Comparison of ENCODE assay signal across 17 mouse cellular contexts in the genomic region with DNA sequence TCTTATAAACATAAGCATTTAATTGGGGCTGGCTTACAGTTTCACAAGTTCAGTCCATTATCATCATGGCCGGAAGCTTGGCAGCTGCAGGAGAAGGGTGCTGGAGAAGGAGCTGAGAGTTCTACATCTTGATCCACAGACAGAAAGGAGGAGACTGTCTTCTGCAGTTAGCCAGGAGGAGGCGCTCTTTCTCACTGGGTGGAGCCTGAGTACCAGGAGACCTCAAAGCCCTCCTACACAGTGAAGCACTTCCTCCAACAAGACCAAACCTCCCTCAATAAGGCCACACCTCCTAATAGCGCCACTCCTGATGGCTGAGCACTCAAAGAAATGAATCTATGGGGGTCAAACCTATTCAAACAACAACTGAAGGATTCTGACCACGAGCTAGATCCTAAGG. TPM values are rescaled to one million over a fixed set of nuclear protein-coding genes. Genes with fewer than 3 reads are reported as not detected.
A peak's percentile ranks its signal among the peaks of the same experiment; 100 is the strongest.
DNase-seq lines count a peak whose midpoint lies in the region; ATAC-seq and TF ChIP-seq lines count a peak whose summit lies in the region.
"Had no signal": no experiment of that assay in that cellular context is flagged by ENCODE, and none has a peak within 500 bp of the region (broad histone marks: within the 10 kb centered on the region; RNA-seq: fewer than 3 reads in every experiment).

No protein-coding gene starts in this region.

- no peak overlapping the region for H3K4me3 ChIP-seq in hindbrain, postnatal 0 days (ENCODE audit: low read length)
- H3K4me3 ChIP-seq in hindbrain, embryonic 14.5 days (replicated peaks; ENCODE audit: low read length): no peak overlapping the region
- H3K4me3 ChIP-seq in forebrain, embryonic 15.5 days: no peak overlapping the region
- no peak overlapping the region for H3K4me3 ChIP-seq in heart, embryonic 11.5 days (ENCODE audit: low read depth, low read length)
- H3K4me3 ChIP-seq: embryonic facial prominence, embryonic 12.5 days; forebrain, embryonic 10.5 days; hindbrain, embryonic 15.5 days; midbrain, embryonic 15.5 days had no signal

- no peak overlapping the region for H3K9ac ChIP-seq in hindbrain, postnatal 0 days (replicated peaks; ENCODE audit: low read length)
- no peak overlapping the region for H3K9ac ChIP-seq in hindbrain, embryonic 14.5 days
- H3K9ac ChIP-seq in forebrain, embryonic 15.5 days (replicated peaks): no peak overlapping the region
- H3K9ac ChIP-seq in heart, embryonic 11.5 days (ENCODE audit: low read depth, low read length): no peak overlapping the region
- H3K9ac ChIP-seq: embryonic facial prominence, embryonic 12.5 days; hindbrain, embryonic 15.5 days; midbrain, embryonic 15.5 days had no signal

- no peaks in the 10 kb centered on the region for H3K9me3 ChIP-seq in hindbrain, postnatal 0 days (ENCODE audit: low read length)
- H3K9me3 ChIP-seq in hindbrain, embryonic 14.5 days (ENCODE audit: control insufficient read depth, low read length): no peaks in the 10 kb centered on the region
- H3K9me3 ChIP-seq in forebrain, embryonic 15.5 days: no peaks in the 10 kb centered on the region
- H3K9me3 ChIP-seq in heart, embryonic 11.5 days (replicated peaks; ENCODE audit: control insufficient read depth, low read length): no peaks in the 10 kb centered on the region
- H3K9me3 ChIP-seq: embryonic facial prominence, embryonic 12.5 days; forebrain, embryonic 10.5 days; hindbrain, embryonic 15.5 days; midbrain, embryonic 15.5 days had no signal

- no peaks in the 10 kb centered on the region for H3K36me3 ChIP-seq in hindbrain, postnatal 0 days (ENCODE audit: insufficient read depth, low read length)
- no peaks in the 10 kb centered on the region for H3K36me3 ChIP-seq in hindbrain, embryonic 14.5 days (replicated peaks; ENCODE audit: control insufficient read depth, insufficient read depth)
- H3K36me3 ChIP-seq in forebrain, embryonic 15.5 days: no peaks in the 10 kb centered on the region
- no peaks in the 10 kb centered on the region for H3K36me3 ChIP-seq in heart, embryonic 11.5 days (ENCODE audit: control insufficient read depth, insufficient read depth, low read length)
- H3K36me3 ChIP-seq: embryonic facial prominence, embryonic 12.5 days; forebrain, embryonic 10.5 days; hindbrain, embryonic 15.5 days; midbrain, embryonic 15.5 days had no signal

- H3K27me3 ChIP-seq in hindbrain, postnatal 0 days (ENCODE audit: insufficient read depth, low read length): no peaks in the 10 kb centered on the region
- H3K27me3 ChIP-seq in hindbrain, embryonic 14.5 days (ENCODE audit: control insufficient read depth, insufficient read depth, low read length): no peaks in the 10 kb centered on the region
- no peaks in the 10 kb centered on the region for H3K27me3 ChIP-seq in forebrain, embryonic 15.5 days
- H3K27me3 ChIP-seq in heart, embryonic 11.5 days (ENCODE audit: control insufficient read depth, insufficient read depth, low read length): no peaks in the 10 kb centered on the region
- H3K27me3 ChIP-seq: embryonic facial prominence, embryonic 12.5 days; hindbrain, embryonic 15.5 days; midbrain, embryonic 15.5 days had no signal

- DNase-seq in hindbrain, postnatal 0 days (ENCODE audit: low spot score): no peak
- no peak for DNase-seq in hindbrain, embryonic 14.5 days (ENCODE audit: low spot score)
- DNase-seq in spleen, postnatal 4 days (ENCODE audit: low spot score in 2 of 2): peak; percentile 71 to 75
- DNase-seq in spleen, adult 12 weeks (ENCODE audit: low spot score): no peak
- peak; percentile 92 for DNase-seq in ZHBTc4 (ENCODE audit: low read depth, low spot score)
- DNase-seq: adrenal gland, postnatal 14 days; cerebellum, postnatal 14 days; kidney, postnatal 10 days; layer of hippocampus, postnatal 36 days had no signal

- no peak overlapping the region for H3K27ac ChIP-seq in hindbrain, postnatal 0 days
- no peak overlapping the region for H3K27ac ChIP-seq in hindbrain, embryonic 14.5 days
- no peak overlapping the region for H3K27ac ChIP-seq in forebrain, embryonic 15.5 days (replicated peaks)
- no peak overlapping the region for H3K27ac ChIP-seq in heart, embryonic 11.5 days (ENCODE audit: low read depth, low read length)
- H3K27ac ChIP-seq: forebrain, embryonic 10.5 days; hindbrain, embryonic 15.5 days; midbrain, embryonic 15.5 days had no signal

- no peak for ATAC-seq in hindbrain, postnatal 0 days
- ATAC-seq in hindbrain, embryonic 14.5 days (ENCODE audit: low FRiP score): no peak
- ATAC-seq in megakaryocyte progenitor cell, adult 5-6 weeks (replicated peaks; ENCODE audit: poor library complexity): 0 out of 2 replicates have a peak, but pooled peaks have one; percentile 32
- no peak for ATAC-seq in forebrain, embryonic 15.5 days (replicated peaks)
- no peak for ATAC-seq in heart, embryonic 11.5 days (replicated peaks; ENCODE audit: insufficient number of reproducible peaks, low FRiP score, low TSS enrichment)
- ATAC-seq: midbrain, embryonic 15.5 days had no signal

- H3K4me1 ChIP-seq in hindbrain, postnatal 0 days (ENCODE audit: insufficient read depth, low read length): no peaks in the 10 kb centered on the region
- no peaks in the 10 kb centered on the region for H3K4me1 ChIP-seq in hindbrain, embryonic 14.5 days (replicated peaks; ENCODE audit: control insufficient read depth, insufficient read depth, low read length)
- H3K4me1 ChIP-seq in forebrain, embryonic 15.5 days: no peaks in the 10 kb centered on the region
- H3K4me1 ChIP-seq in heart, embryonic 11.5 days (ENCODE audit: control insufficient read depth, insufficient read depth, low read length): no peaks in the 10 kb centered on the region
- H3K4me1 ChIP-seq: hindbrain, embryonic 15.5 days; midbrain, embryonic 15.5 days had no signal

- 0 out of 2 replicates have a peak, but pooled peaks have one; percentile 7 for TF ChIP-seq CTCF in hindbrain, postnatal 0 days (IDR thresholded peaks at IDR 0.05; ENCODE audit: low read depth)

- no peak overlapping the region for H3K4me2 ChIP-seq in hindbrain, postnatal 0 days (ENCODE audit: low read depth, low read length)
- no peak overlapping the region for H3K4me2 ChIP-seq in hindbrain, embryonic 14.5 days (replicated peaks)
- H3K4me2 ChIP-seq in forebrain, embryonic 15.5 days (replicated peaks): no peak overlapping the region
- H3K4me2 ChIP-seq in heart, embryonic 11.5 days: no peak overlapping the region
- H3K4me2 ChIP-seq: embryonic facial prominence, embryonic 12.5 days; hindbrain, embryonic 15.5 days; midbrain, embryonic 15.5 days had no signal

- 76% methylated on average over 4 of the region's 4 CpGs for WGBS in hindbrain, postnatal 0 days
- 73% methylated on average over 4 of the region's 4 CpGs for WGBS in hindbrain, embryonic 14.5 days
- WGBS in forebrain, embryonic 15.5 days: 74% methylated on average over 4 of the region's 4 CpGs
- WGBS in heart, embryonic 11.5 days (ENCODE audit: insufficient replicate concordance): 63% methylated on average over 4 of the region's 4 CpGs

RNA-seq across cellular contexts. Expression of a gene that starts 18.6 kb away (rescaled TPM):
- total RNA-seq in hindbrain, postnatal 0 days (2014; rRNA removed): 0.43 and 2.9 TPM in 2 replicates
- 0.08 and 0.21 TPM in 2 replicates for polyA plus RNA-seq in hindbrain, postnatal 0 days (2015; fragmentation: Nextera tagmentation; extraction: Ambion mirVana)
- 0.07 and 0.14 TPM in 2 replicates for polyA plus RNA-seq in hindbrain, embryonic 14.5 days (2014; fragmentation: Nextera tagmentation; extraction: Ambion mirVana)
- total RNA-seq in megakaryocyte progenitor cell, adult 5-6 weeks (2015): not detected in 2 replicates
- 1.2 TPM in 1 of 2 replicates, not detected in the other for total RNA-seq in megakaryocyte progenitor cell, adult 5-6 weeks (2017)
- polyA plus RNA-seq in forebrain, embryonic 15.5 days (2015; fragmentation: Nextera tagmentation; extraction: Ambion mirVana): 0.15 and 0.33 TPM in 2 replicates
- 0.21 and 0.37 TPM in 2 replicates for polyA plus RNA-seq in heart, embryonic 11.5 days (2014; fragmentation: Nextera tagmentation; extraction: Ambion mirVana)
- total RNA-seq: granulocyte monocyte progenitor cell, adult 5-6 weeks had no signal

Comparison
In these comparisons a context has a peak if more than half of its experiments do, and no peak if none do; other contexts are left out.
1. DNase-seq: peak in spleen, postnatal 4 days (2 of 2) and ZHBTc4 (single experiment); none in hindbrain, postnatal 0 days (single experiment), hindbrain, embryonic 14.5 days (single experiment) and spleen, adult 12 weeks (single experiment).